In the genomic region with DNA sequence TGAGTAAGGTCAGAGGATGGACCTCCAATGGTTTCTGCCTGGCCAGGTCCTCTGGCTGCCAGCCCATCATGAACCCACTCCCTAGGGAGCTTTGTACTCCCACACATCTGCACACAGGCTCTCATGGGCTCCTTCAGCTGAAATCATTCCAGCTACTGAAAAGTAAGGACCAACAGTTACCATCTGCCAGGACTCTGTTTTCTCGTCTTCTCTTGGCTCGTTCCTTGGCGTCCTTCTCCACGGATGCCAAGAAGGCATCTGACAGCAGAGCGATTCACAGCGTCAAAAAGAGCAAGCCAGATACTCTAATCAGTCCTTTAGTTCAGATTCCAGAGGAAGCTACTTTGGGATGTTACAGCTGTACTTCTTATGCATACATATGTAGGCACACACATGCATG, we compare ENCODE assay signal across 16 mouse cellular contexts. TPM values are rescaled to one million over a fixed set of nuclear protein-coding genes. Genes with fewer than 3 reads are reported as not detected.
"Had no signal": no experiment of that assay in that cellular context is flagged by ENCODE, and none has a peak within 500 bp of the region (broad histone marks: within the 10 kb centered on the region; RNA-seq: fewer than 3 reads in every experiment).

No protein-coding gene starts in this region.

- H3K9ac ChIP-seq: liver, embryonic 15.5 days; midbrain, embryonic 15.5 days had no signal

- DNase-seq: kidney, adult 11 months; kidney, adult 9 months; kidney, postnatal 4 days; lung, adult 2 months; lung, postnatal 36 days had no signal

- ATAC-seq: midbrain, embryonic 15.5 days had no signal

- H3K9me3 ChIP-seq: limb, embryonic 10.5 days; liver, embryonic 15.5 days; midbrain, embryonic 15.5 days had no signal

- H3K27me3 ChIP-seq: liver, embryonic 15.5 days; midbrain, embryonic 15.5 days had no signal

- H3K36me3 ChIP-seq: limb, embryonic 10.5 days; liver, embryonic 15.5 days; midbrain, embryonic 15.5 days had no signal

- H3K27ac ChIP-seq: kidney, postnatal 0 days; left cerebral cortex, adult 2 months; limb, embryonic 10.5 days; liver, embryonic 15.5 days; midbrain, embryonic 15.5 days; stomach, postnatal 0 days had no signal

- H3K4me1 ChIP-seq: liver, embryonic 15.5 days had no signal

- H3K4me3 ChIP-seq: left cerebral cortex, adult 2 months; limb, embryonic 10.5 days; liver, embryonic 15.5 days; midbrain, embryonic 15.5 days had no signal

- H3K4me2 ChIP-seq: liver, embryonic 11.5 days; liver, embryonic 15.5 days; midbrain, embryonic 15.5 days had no signal

RNA-seq across cellular contexts. Expression of a gene that starts 44.1 kb away (rescaled TPM):
- total RNA-seq: layer of hippocampus, adult 8-10 months; layer of hippocampus, postnatal 25 days; left cerebral cortex, adult 2 months; left cerebral cortex, postnatal 14 days; megakaryocyte progenitor cell, adult 5-6 weeks had no signal
- polyA plus RNA-seq: kidney, postnatal 0 days; limb, embryonic 10.5 days; liver, embryonic 11.5 days; liver, embryonic 15.5 days; midbrain, embryonic 15.5 days had no signal
